Mouse (Mus musculus) olfactory bulb, adult 2 months (tissue): ENCODE data around the gene Sh3rf3.

Experiments
- CTCF ChIP-seq: fragments of 200-500 bp; IDR thresholded peaks from 2 replicates; pipeline ENCODE4 v1.5.1; 2012; ENCODE audit warnings: low read depth, mild to moderate bottlenecking, low read length, moderate library complexity; ENCODE audit not compliant: insufficient read depth
- POLR2A ChIP-seq: fragments of 200-500 bp; IDR thresholded peaks from 2 replicates; pipeline ENCODE4 v1.6.1; 2012; ENCODE audit warnings: mild to moderate bottlenecking, low read depth, low read length, moderate library complexity; ENCODE audit not compliant: insufficient read depth

GRCm38 (mm10) chr10:58856742-58857141 lies 43.6 kb downstream of the Sh3rf3 start:
- TF ChIP-seq CTCF (no peak), POLR2A (no peak)
